Mouse (Mus musculus) cerebellum, adult 2 months (tissue): ENCODE measurements around the gene Igsf23.

Source experiments
- CTCF ChIP-seq: fragments of 200-500 bp; IDR thresholded peaks from 2 replicates; pipeline ENCODE4 v1.5.1; 2011; ENCODE audit warnings: low read depth, mild to moderate bottlenecking, control low read depth, low read length, moderate library complexity, borderline replicate concordance; ENCODE audit not compliant: insufficient read depth
- POLR2A ChIP-seq: fragments of 200-500 bp; IDR thresholded peaks from 2 replicates; pipeline ENCODE4 v1.6.1; 2011; ENCODE audit warnings: low read length, control low read depth, borderline replicate concordance; ENCODE audit not compliant: insufficient read depth

DNA sequence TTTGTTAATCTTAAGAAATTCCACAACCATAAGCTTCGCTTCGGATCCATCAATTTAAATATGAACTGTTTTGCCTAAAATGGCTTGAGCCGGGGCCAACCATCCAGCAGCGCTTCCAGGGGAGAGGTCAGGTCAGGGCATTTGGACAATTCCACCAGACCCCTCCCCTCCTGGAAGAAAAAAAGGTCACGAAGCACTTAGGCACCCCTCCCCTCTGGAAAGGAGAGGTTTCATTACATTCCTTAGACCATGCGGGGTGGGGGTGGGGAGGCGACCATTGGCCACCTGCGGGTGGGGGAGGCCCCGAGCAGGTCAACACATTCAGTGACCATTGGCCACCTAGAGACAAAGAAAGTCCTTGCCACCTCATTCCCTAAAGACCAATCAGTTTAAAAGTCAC is 2.5 kb upstream of the Igsf23 start:
- TF ChIP-seq CTCF (no peak), POLR2A (no peak)
